Mouse (Mus musculus) ES-Bruce4 (cell line): ENCODE results near the gene Traf7.

Experiments
- CTCF ChIP-seq: IDR thresholded peaks from one replicate; pipeline ENCODE4 v1.8.1; 2011; ENCODE audit warnings: low read depth, low read length
- EP300 ChIP-seq: IDR thresholded peaks from 2 replicates; pipeline ENCODE4 v1.6.1; 2011; ENCODE audit warnings: low read depth, low read length; ENCODE audit not compliant: insufficient read depth
- POLR2A ChIP-seq: IDR thresholded peaks from one replicate; pipeline ENCODE4 v1.8.1; 2011; ENCODE audit warnings: low read length; ENCODE audit not compliant: insufficient read depth

DNA sequence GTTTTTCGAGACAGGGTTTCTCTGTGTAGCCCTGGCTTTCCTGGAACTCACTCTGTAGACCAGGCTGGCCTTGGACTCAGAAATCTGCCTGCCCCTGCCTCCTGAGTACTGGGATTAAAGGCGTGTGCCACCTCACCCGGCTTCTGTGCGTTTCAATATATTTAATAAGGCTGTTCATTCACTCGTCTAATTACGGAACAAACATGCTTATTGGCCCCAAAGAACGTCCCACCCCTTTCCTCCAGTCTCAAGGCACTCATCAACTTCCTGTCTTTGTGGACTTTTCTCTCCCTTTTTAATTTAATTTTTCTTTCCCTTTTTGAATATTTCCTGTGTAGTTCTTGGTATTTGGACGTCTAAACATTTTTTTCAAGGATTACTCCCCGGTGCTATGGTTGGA is 20.7 kb upstream of the Traf7 start:
- TF ChIP-seq POLR2A (no peak), CTCF (no peak), EP300 (no peak)
